Mouse (Mus musculus) neural tube, embryonic 12.5 days (tissue): ENCODE results near the gene Zfp146. TPM values are rescaled to one million over a fixed set of nuclear protein-coding genes. Genes with fewer than 3 reads are reported as not detected.
"Not testable (repeated sequence)": the region's sequence is repeated elsewhere in the genome, so short reads cannot be mapped to it uniquely, and the experiment has no call there.

Experiments
- ATAC-seq: fragments of 200-750 bp; cut with Nextera tagmentation; 2 replicates; pipeline ENCODE4 v1.8.0; 2017; ENCODE audit warnings: low read depth, mild to moderate bottlenecking, moderate TSS enrichment, moderate library complexity; ENCODE audit not compliant: low FRiP score
- H3K27ac ChIP-seq: fragments of 300-500 bp; sonication (generic); 2 replicates; pipeline ENCODE4 v1.5.1; 2016
- H3K27me3 ChIP-seq: fragments of 300-500 bp; sonication (generic); replicated peaks from 2 replicates; pipeline ENCODE4 v1.6.1; 2016; ENCODE audit warnings: mild to moderate bottlenecking
- H3K36me3 ChIP-seq: fragments of 300-500 bp; sonication (generic); 2 replicates; pipeline ENCODE4 v1.6.1; 2016; ENCODE audit warnings: mild to moderate bottlenecking
- H3K4me1 ChIP-seq: fragments of 300-500 bp; sonication (generic); 2 replicates; pipeline ENCODE4 v1.6.1; 2016
- H3K4me2 ChIP-seq: fragments of 300-500 bp; sonication (generic); replicated peaks from 2 replicates; pipeline ENCODE4 v1.6.1; 2016; ENCODE audit warnings: mild to moderate bottlenecking
- H3K4me3 ChIP-seq: fragments of 300-500 bp; sonication (generic); 2 replicates; pipeline ENCODE4 v1.5.1; 2016
- H3K9ac ChIP-seq: fragments of 300-500 bp; sonication (generic); 2 replicates; pipeline ENCODE4 v1.6.1; 2016; ENCODE audit warnings: mild to moderate bottlenecking
- H3K9me3 ChIP-seq: fragments of 300-500 bp; sonication (generic); 2 replicates; pipeline ENCODE4 v1.6.1; 2016; ENCODE audit warnings: mild to moderate bottlenecking
- WGBS: fragments of 180-500 bp; shearing (Covaris S2); methylation state at CpG from one replicate; pipeline ENCODE4 v1.1.7; 2016; 5-methylcytosine and 5-hydroxymethylcytosine counted together
- polyA plus RNA-seq: library from polyadenylated mRNA; unstranded; fragments of >200 nt; fragmentation: Nextera tagmentation; extraction: Ambion mirVana; gene quantifications from 2 replicates; pipeline ENCODE4 v1.2.1, GENCODE M21; 2016

Gene Zfp146
- polyA plus RNA-seq, 1 experiment from 2014 or later, result 14.6 TPM

- Histone ChIP-seq H3K4me1 (peaks cover 17% of the 10 kb centered on the region), H3K9ac (no peak overlapping the region), H3K27ac (no peak overlapping the region), H3K27me3 (no peaks in the 10 kb centered on the region), H3K36me3 (peaks cover 69% of the 10 kb centered on the region), H3K9me3 (no peaks in the 10 kb centered on the region), H3K4me2 (no peak overlapping the region), H3K4me3 (no peak overlapping the region)
- WGBS, result 87% methylated on average over 12 of the region's 12 CpGs
- no peak for ATAC-seq
Observed at GRCm38 (mm10) chr7:30188344-30189115, 19.0 kb upstream of the Zfp146 start.

GRCm38 (mm10) chr7:30184641-30185348 lies 15.2 kb upstream of the Zfp146 start:
- Histone ChIP-seq H3K9me3 (no peaks in the 10 kb centered on the region), H3K27ac (no peak overlapping the region), H3K4me3 (no peak overlapping the region), H3K4me2 (no peak overlapping the region), H3K9ac (no peak overlapping the region), H3K4me1 (peaks cover 6% of the 10 kb centered on the region; the same call in 1 of the 2 replicates), H3K36me3 (peaks cover 46% of the 10 kb centered on the region), H3K27me3 (no peaks in the 10 kb centered on the region)
- no peak for ATAC-seq
- whole genome bisulfite sequencing, result 77% methylated on average over 13 of the region's 13 CpGs

- peaks cover 6% of the 10 kb centered on the region; the same call in 1 of the 2 replicates for H3K4me1 ChIP-seq
- no peak within 1 kb of the TSS for H3K4me3 ChIP-seq
- no peaks in the 10 kb centered on the region for H3K27me3 ChIP-seq
- H3K36me3 ChIP-seq, result peaks cover 44% of the 10 kb centered on the region
- H3K9me3 ChIP-seq, result no peaks in the 10 kb centered on the region
- 2% methylated on average over 11 of the region's 11 CpGs for WGBS
- no peak within 1 kb of the TSS for H3K27ac ChIP-seq
- H3K4me2 ChIP-seq, result peak within 1 kb of the TSS; percentile 48
- H3K9ac ChIP-seq, result 0 out of 2 replicates have a peak within 1 kb of the TSS, but pooled peaks have one; percentile 23
- peak; percentile 62 for ATAC-seq
Observed at GRCm38 (mm10) chr7:30183879-30184289, 14.3 kb upstream of the Zfp146 start, which contains the start of gene Cox7a1. Cox7a1 (plus strand) TSS chr7:30184144.

- not testable (repeated sequence) for H3K27ac ChIP-seq, ATAC-seq, H3K4me1 ChIP-seq, H3K4me3 ChIP-seq, H3K4me2 ChIP-seq, H3K27me3 ChIP-seq, H3K9me3 ChIP-seq, H3K9ac ChIP-seq
- WGBS, result 82% methylated on average over 7 of the region's 7 CpGs
- peaks cover 44% of the 10 kb centered on the region for H3K36me3 ChIP-seq
Observed at GRCm38 (mm10) chr7:30183189-30183588, 13.6 kb upstream of the Zfp146 start.

- H3K4me2 ChIP-seq, H3K27ac ChIP-seq, H3K27me3 ChIP-seq, H3K4me3 ChIP-seq, H3K9ac ChIP-seq, H3K9me3 ChIP-seq, H3K4me1 ChIP-seq, ATAC-seq: not testable (repeated sequence)
- WGBS, result 90% methylated on average over 10 of the region's 10 CpGs
- H3K36me3 ChIP-seq, result peaks cover 41% of the 10 kb centered on the region
Observed at GRCm38 (mm10) chr7:30181929-30182328, 12.4 kb upstream of the Zfp146 start.

DNA sequence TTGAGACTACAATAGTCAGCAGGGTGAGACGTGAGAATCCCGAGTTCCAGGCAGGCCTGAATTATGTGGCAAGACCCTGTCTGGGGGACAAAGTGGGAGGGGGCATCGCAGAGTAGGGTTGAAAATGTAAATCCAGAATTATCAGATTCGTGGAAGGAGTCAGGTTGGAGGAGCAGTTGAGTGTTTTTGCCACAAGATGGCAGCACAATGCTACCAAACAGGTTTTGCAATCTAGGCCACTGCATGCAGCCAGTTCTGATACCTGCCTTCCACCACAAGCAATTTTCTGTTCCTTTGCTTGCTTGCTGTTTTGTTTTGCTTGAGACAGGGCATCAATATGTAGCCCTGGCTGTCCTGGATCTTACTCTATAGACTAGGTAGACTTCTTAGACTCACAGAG lies 11.8 kb upstream of the Zfp146 start:
- no peak overlapping the region for H3K4me3 ChIP-seq
- H3K9ac ChIP-seq, result no peak overlapping the region
- H3K27me3 ChIP-seq, result no peaks in the 10 kb centered on the region
- peaks cover 6% of the 10 kb centered on the region; the same call in 1 of the 2 replicates for H3K4me1 ChIP-seq
- H3K36me3 ChIP-seq, result peaks cover 41% of the 10 kb centered on the region
- H3K4me2 ChIP-seq, result no peak overlapping the region
- H3K9me3 ChIP-seq, result no peaks in the 10 kb centered on the region
- H3K27ac ChIP-seq, result no peak overlapping the region
- no peak; the same call in 1 of the 2 replicates for ATAC-seq
- WGBS, result 4% methylated on average over 4 of the region's 4 CpGs

GRCm38 (mm10) chr7:30178256-30178655 lies 8.7 kb upstream of the Zfp146 start:
- H3K4me3 ChIP-seq, result no peak overlapping the region
- WGBS, result 88% methylated on average over 11 of the region's 11 CpGs
- no peaks in the 10 kb centered on the region for H3K9me3 ChIP-seq
- H3K27me3 ChIP-seq, result no peaks in the 10 kb centered on the region
- H3K9ac ChIP-seq, result no peak overlapping the region
- H3K4me2 ChIP-seq, result no peak overlapping the region
- H3K36me3 ChIP-seq, result peaks cover 33% of the 10 kb centered on the region
- no peak for ATAC-seq
- no peak overlapping the region for H3K27ac ChIP-seq
- no peaks in the 10 kb centered on the region for H3K4me1 ChIP-seq

GRCm38 (mm10) chr7:30176474-30176873 lies 6.9 kb upstream of the Zfp146 start:
- 78% methylated on average over 12 of the region's 12 CpGs for WGBS

DNA sequence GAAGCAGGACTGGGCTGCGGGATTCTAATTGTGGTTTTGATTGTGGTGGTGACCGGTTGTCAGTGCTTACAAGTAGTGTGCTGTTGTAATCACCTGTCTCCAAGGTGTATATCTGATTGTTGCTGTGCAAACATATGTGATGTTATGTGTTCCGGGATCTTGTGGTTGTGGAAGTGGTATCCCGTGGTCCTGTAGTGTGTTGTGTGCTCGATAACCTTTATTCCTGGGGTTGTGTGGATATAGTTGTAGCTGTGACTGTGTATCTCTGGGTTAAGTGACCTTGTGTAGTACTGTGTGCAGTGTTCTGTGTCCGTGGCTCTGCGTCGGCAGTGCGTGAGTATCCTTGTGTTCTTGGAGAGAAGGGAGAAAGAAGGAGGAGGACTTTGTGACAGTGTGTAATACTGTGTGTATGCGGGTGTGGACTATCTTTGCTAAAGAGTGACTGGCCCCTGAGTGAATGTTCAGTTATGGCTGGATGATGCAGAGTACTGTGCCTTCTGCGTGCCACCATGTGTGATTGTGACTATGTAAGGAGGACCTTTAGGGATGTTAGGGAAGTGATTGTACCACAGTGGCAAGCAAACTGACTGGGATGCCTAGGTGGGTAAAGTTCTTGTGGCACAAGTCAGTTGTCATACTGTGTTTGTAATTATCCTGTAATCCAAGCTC lies 867 bp upstream of the Zfp146 start:
- Histone ChIP-seq H3K9me3 (peaks cover 19% of the 10 kb centered on the region), H3K9ac (peak overlapping the region; percentile 82), H3K4me2 (peak overlapping the region; percentile 66), H3K27ac (peak overlapping the region; percentile 18; the same call in 1 of the 2 replicates), H3K4me3 (peak overlapping the region; percentile 63), H3K4me1 (peaks cover 6% of the 10 kb centered on the region), H3K36me3 (peaks cover 25% of the 10 kb centered on the region), H3K27me3 (no peaks in the 10 kb centered on the region)
- WGBS, result 34% methylated on average over 11 of the region's 11 CpGs
- peak; percentile 48 for ATAC-seq

More at GRCm38 (mm10) chr7:30176474-30176873, 6.9 kb upstream of the Zfp146 start:
- Histone ChIP-seq H3K4me2 (no peak overlapping the region), H3K36me3 (peaks cover 33% of the 10 kb centered on the region), H3K27me3 (no peaks in the 10 kb centered on the region), H3K9me3 (no peaks in the 10 kb centered on the region), H3K4me1 (no peaks in the 10 kb centered on the region), H3K9ac (no peak overlapping the region), H3K4me3 (no peak overlapping the region), H3K27ac (no peak overlapping the region)
- no peak for ATAC-seq

- Histone ChIP-seq H3K4me3 (peak overlapping the region; percentile 63), H3K27ac (peak overlapping the region; percentile 83), H3K4me1 (peaks cover 6% of the 10 kb centered on the region), H3K36me3 (peaks cover 37% of the 10 kb centered on the region), H3K9me3 (peaks cover 31% of the 10 kb centered on the region), H3K9ac (peak overlapping the region; percentile 82), H3K27me3 (no peaks in the 10 kb centered on the region), H3K4me2 (peak overlapping the region; percentile 66)
- 3% methylated on average over 21 of the region's 21 CpGs for WGBS
- peak; percentile 52 for ATAC-seq
Observed at GRCm38 (mm10) chr7:30168914-30169582, 502 bp downstream of the Zfp146 start.

GRCm38 (mm10) chr7:30164745-30165144 lies 4.8 kb downstream of the Zfp146 start:
- no peak for ATAC-seq
- peaks cover 75% of the 10 kb centered on the region for H3K36me3 ChIP-seq
- H3K4me3 ChIP-seq, result no peak overlapping the region
- H3K9ac ChIP-seq, result no peak overlapping the region
- H3K4me1 ChIP-seq, result no peaks in the 10 kb centered on the region
- peaks cover 70% of the 10 kb centered on the region for H3K9me3 ChIP-seq
- H3K4me2 ChIP-seq, result no peak overlapping the region
- no peaks in the 10 kb centered on the region for H3K27me3 ChIP-seq
- 99% methylated on average over 2 of the region's 2 CpGs for WGBS
- H3K27ac ChIP-seq, result no peak overlapping the region
